Mouse (Mus musculus): ENCODE results near the gene Naa16. TPM values are rescaled to one million over a fixed set of nuclear protein-coding genes. Genes with fewer than 3 reads are reported as not detected.

The Naa16 gene
- polyA plus RNA-seq, 1 experiment: 11.2 TPM

DNA sequence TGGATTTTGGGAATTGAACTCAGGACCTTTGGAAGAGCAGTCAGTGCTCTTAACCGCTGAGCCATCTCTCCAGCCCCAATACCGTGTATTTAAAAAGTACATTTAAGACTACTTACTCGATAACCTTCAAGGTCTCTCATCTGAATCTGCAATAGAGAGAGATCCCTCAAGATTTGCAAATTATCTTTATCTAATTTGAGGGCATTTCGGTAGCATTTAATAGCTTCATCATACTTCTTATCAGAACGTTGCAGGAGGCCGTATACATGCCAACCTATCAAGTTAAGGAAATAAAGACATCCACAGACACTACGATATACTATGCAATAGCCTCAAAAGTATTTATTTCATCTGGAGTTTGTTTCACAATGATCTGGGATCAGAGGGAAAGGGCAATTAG lies 7.5 kb downstream of the Naa16 start:
- WGBS: 94% methylated on average over 7 of the region's 7 CpGs
- Histone ChIP-seq H3K27me3 (ENCODE audit: control insufficient read depth, insufficient read depth, low read length) (no peaks in the 10 kb centered on the region), H3K27ac (ENCODE audit: insufficient read depth, low read length) (no peak overlapping the region), H3K4me1 (ENCODE audit: control insufficient read depth, insufficient read depth, low read length) (no peaks in the 10 kb centered on the region), H3K4me3 (replicated peaks; ENCODE audit: insufficient read depth, low read depth, low read length) (no peak overlapping the region)
- no peak for DNase-seq
- TF ChIP-seq CTCF (IDR thresholded peaks at IDR 0.05; ENCODE audit: borderline replicate concordance, insufficient read depth, low read depth, low read length) (no peak), POLR2A (IDR thresholded peaks at IDR 0.05; ENCODE audit: borderline replicate concordance, insufficient read depth, low read length) (no peak)

DNA sequence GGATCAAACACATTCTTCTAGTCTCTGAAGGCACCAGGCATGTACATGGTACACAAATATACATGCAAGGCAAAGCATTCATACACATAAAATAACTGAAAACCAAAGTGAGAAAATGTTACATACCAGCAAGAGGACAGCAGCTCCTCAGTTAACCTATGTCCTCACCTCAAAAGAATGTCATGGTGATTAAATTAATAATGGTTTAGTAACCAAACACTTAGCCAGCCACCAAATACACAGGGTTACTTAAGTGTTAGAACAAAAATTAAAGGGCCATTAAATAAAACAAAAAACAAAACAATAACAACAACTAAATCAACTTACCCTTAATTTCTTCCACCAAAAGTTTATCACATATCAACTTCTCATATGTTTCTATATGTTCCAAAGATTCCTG lies 13.5 kb downstream of the Naa16 start:
- TF ChIP-seq POLR2A (IDR thresholded peaks at IDR 0.05; ENCODE audit: borderline replicate concordance, insufficient read depth, low read length) (no peak), CTCF (IDR thresholded peaks at IDR 0.05; ENCODE audit: borderline replicate concordance, insufficient read depth, low read depth, low read length) (no peak)
- H3K27ac ChIP-seq (ENCODE audit: insufficient read depth, low read length): no peak overlapping the region
- H3K27me3 ChIP-seq (ENCODE audit: control insufficient read depth, insufficient read depth, low read length): no peaks in the 10 kb centered on the region
- H3K4me1 ChIP-seq (ENCODE audit: control insufficient read depth, insufficient read depth, low read length): no peaks in the 10 kb centered on the region
- DNase-seq: no peak
- no peak overlapping the region for H3K4me3 ChIP-seq (replicated peaks; ENCODE audit: insufficient read depth, low read depth, low read length)

DNA sequence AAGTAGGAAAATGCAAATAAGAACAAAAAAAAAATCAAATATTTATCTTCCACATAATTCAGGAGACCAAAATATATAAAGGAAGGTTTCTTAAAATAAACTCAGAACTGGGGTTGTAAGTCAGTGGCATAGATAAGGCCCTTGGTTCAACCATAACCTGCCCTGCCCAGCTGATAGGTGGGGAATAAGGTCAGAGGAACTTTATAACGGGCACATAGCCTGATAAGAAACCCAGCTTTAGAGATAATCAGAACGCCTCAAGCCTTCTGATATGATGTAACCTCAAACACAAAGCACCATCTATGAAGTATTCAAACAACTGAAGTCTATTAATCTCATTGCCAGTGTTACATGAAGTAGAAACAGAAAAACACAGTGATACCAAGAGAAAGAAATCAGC lies 32.5 kb downstream of the Naa16 start:
- Histone ChIP-seq H3K27ac (ENCODE audit: insufficient read depth, low read length) (no peak overlapping the region), H3K4me1 (ENCODE audit: control insufficient read depth, insufficient read depth, low read length) (no peaks in the 10 kb centered on the region), H3K4me3 (replicated peaks; ENCODE audit: insufficient read depth, low read depth, low read length) (no peak overlapping the region), H3K27me3 (ENCODE audit: control insufficient read depth, insufficient read depth, low read length) (no peaks in the 10 kb centered on the region)
- TF ChIP-seq POLR2A (IDR thresholded peaks at IDR 0.05; ENCODE audit: borderline replicate concordance, insufficient read depth, low read length) (no peak), CTCF (IDR thresholded peaks at IDR 0.05; ENCODE audit: borderline replicate concordance, insufficient read depth, low read depth, low read length) (no peak)
- 91% methylated on average over 2 of the region's 2 CpGs for WGBS
- no peak for DNase-seq

DNA sequence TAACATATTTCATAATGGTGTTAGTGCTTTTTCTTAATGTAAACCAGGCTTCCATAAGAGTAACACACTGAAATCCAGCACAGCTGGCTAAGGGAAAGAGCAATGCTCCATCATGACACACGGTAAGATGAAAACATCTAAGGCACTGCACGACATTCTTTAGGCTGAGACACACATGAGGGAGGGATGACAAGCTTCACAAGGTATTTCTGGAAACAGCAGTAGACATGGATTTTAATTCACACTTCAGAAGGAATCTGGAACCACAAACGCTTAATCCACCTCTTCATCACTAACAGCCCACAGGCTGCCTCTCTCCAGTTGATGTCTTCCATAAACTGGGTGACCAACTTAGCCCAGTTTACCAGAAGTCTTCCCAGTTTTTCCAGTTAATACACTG lies 44.2 kb downstream of the Naa16 start:
- TF ChIP-seq POLR2A (IDR thresholded peaks at IDR 0.05; ENCODE audit: borderline replicate concordance, insufficient read depth, low read length) (no peak), CTCF (IDR thresholded peaks at IDR 0.05; ENCODE audit: borderline replicate concordance, insufficient read depth, low read depth, low read length) (no peak)
- Histone ChIP-seq H3K4me3 (replicated peaks; ENCODE audit: insufficient read depth, low read depth, low read length) (no peak overlapping the region), H3K4me1 (ENCODE audit: control insufficient read depth, insufficient read depth, low read length) (no peaks in the 10 kb centered on the region), H3K27me3 (ENCODE audit: control insufficient read depth, insufficient read depth, low read length) (no peaks in the 10 kb centered on the region), H3K27ac (ENCODE audit: insufficient read depth, low read length) (no peak overlapping the region)
- 83% methylated on average over 3 of the region's 3 CpGs for WGBS
- DNase-seq: no peak

DNA sequence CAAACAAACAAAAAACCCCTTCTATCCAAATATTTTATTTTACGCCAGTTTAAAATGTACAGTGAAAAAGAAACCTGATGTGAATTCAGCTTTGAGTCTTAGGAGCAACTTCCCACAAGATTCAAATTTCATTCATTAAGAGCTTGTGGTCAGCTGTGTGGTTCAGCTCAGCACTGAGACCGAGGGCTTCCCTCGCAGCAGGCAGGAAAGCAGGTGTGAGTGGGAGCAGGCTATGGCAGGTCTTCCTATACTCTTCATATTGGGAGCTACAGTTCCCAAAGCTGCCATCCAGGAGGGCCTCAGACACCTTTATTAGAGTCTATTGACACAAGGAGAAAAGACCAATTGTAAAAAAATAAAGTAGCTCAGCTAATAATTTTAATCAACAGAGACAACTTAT lies 55.0 kb downstream of the Naa16 start:
- no peak for DNase-seq
- H3K27ac ChIP-seq (ENCODE audit: insufficient read depth, low read length): no peak overlapping the region
- H3K27me3 ChIP-seq (ENCODE audit: control insufficient read depth, insufficient read depth, low read length): no peaks in the 10 kb centered on the region
- H3K4me3 ChIP-seq (replicated peaks; ENCODE audit: insufficient read depth, low read depth, low read length): no peak overlapping the region
- 93% methylated on average over 3 of the region's 3 CpGs for WGBS
- no peaks in the 10 kb centered on the region; the same call in 1 of the 2 replicates for H3K4me1 ChIP-seq (ENCODE audit: control insufficient read depth, insufficient read depth, low read length)
- TF ChIP-seq POLR2A (IDR thresholded peaks at IDR 0.05; ENCODE audit: borderline replicate concordance, insufficient read depth, low read length) (no peak), CTCF (IDR thresholded peaks at IDR 0.05; ENCODE audit: borderline replicate concordance, insufficient read depth, low read depth, low read length) (no peak)

DNA sequence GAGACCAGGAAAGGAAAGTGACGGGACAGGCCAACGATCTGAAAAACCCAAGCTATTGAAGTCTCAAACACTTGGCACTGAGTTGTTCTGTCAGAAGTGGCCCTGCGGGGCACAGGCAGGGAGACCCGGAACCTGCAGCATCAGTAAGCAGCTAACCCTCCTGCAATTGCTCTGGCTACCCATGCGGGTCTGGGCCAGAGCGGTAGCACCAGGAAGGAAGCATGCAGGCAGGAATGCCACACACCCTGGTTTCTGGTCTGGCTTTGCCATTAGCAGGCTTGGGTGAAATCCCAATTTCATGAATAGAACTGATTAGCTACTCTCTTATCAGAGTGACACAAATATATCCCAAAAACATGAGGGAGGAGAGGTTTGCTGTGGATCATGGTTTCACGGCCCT lies 58.6 kb downstream of the Naa16 start:
- TF ChIP-seq CTCF (IDR thresholded peaks at IDR 0.05; ENCODE audit: borderline replicate concordance, insufficient read depth, low read depth, low read length): no peak
- no peak for TF ChIP-seq POLR2A (IDR thresholded peaks at IDR 0.05; ENCODE audit: borderline replicate concordance, insufficient read depth, low read length)
- no peak for DNase-seq
- Histone ChIP-seq H3K4me3 (replicated peaks; ENCODE audit: insufficient read depth, low read depth, low read length) (no peak overlapping the region), H3K27ac (ENCODE audit: insufficient read depth, low read length) (no peak overlapping the region), H3K27me3 (ENCODE audit: control insufficient read depth, insufficient read depth, low read length) (no peaks in the 10 kb centered on the region), H3K4me1 (ENCODE audit: control insufficient read depth, insufficient read depth, low read length) (no peaks in the 10 kb centered on the region; the same call in 1 of the 2 replicates)
- 33% methylated on average over 7 of the region's 7 CpGs for WGBS

DNA sequence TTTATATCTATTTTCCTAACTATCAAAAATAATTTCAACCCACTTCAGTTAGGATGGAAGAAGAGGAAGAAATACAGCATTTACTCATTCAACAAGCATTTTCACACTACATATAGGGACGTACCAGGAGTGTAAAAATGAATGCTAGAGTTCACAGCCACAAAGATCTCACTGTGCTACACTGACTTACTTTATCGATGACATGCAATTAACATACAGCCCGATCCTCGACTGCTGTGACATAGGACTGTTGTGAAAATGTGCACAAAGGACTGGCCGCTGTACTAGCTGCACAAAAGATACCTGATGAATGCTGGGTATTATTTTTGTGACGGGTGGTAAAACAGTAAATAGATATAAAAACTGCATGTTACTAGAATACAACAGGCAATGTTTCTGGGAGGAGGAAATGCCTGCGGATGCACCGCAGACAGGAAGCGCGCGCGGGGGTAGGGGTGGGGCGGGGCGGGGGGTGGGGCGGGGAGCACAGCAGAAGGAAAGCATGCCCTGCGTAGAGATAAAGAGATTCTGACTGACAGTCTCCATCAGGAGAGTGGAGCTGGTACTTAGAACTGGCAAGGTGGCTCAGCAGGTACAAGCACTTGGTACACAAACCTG lies 59.5 kb downstream of the Naa16 start:
- Histone ChIP-seq H3K4me3 (replicated peaks; ENCODE audit: insufficient read depth, low read depth, low read length) (no peak overlapping the region), H3K27me3 (ENCODE audit: control insufficient read depth, insufficient read depth, low read length) (no peaks in the 10 kb centered on the region), H3K4me1 (ENCODE audit: control insufficient read depth, insufficient read depth, low read length) (no peaks in the 10 kb centered on the region; the same call in 1 of the 2 replicates), H3K27ac (ENCODE audit: insufficient read depth, low read length) (no peak overlapping the region)
- WGBS: 67% methylated on average over 16 of the region's 16 CpGs
- TF ChIP-seq POLR2A (IDR thresholded peaks at IDR 0.05; ENCODE audit: borderline replicate concordance, insufficient read depth, low read length): no peak
- TF ChIP-seq CTCF (IDR thresholded peaks at IDR 0.05; ENCODE audit: borderline replicate concordance, insufficient read depth, low read depth, low read length): no peak
- no peak for DNase-seq

DNA sequence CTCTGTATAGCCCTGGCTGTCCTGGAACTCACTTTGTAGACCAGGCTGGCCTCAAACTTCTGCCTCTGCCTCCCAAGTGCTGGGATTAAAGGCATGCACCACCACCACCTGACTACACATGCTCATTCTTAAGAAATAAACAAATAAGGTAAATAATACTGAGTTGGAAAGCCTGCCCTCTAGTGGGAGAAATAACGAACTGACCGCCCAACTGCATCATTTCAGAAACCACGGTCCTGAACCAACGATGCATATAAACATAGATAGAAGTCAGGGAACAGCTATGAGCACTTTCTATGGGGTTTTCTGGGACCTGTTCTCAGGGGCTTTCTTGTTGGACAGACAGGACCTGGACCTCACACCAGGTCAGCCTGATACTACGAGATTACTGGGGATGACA lies 63.5 kb downstream of the Naa16 start:
- TF ChIP-seq POLR2A (IDR thresholded peaks at IDR 0.05; ENCODE audit: borderline replicate concordance, insufficient read depth, low read length): no peak
- TF ChIP-seq CTCF (IDR thresholded peaks at IDR 0.05; ENCODE audit: borderline replicate concordance, insufficient read depth, low read depth, low read length): peak; percentile 55; the same call in 1 of the 2 replicates
- peaks cover 4% of the 10 kb centered on the region for H3K4me1 ChIP-seq (ENCODE audit: control insufficient read depth, insufficient read depth, low read length)
- peak; percentile 42 to 44 for DNase-seq
- H3K4me3 ChIP-seq (replicated peaks; ENCODE audit: insufficient read depth, low read depth, low read length): no peak overlapping the region
- 17% methylated on average over 5 of the region's 5 CpGs for WGBS
- no peaks in the 10 kb centered on the region for H3K27me3 ChIP-seq (ENCODE audit: control insufficient read depth, insufficient read depth, low read length)
- no peak overlapping the region for H3K27ac ChIP-seq (ENCODE audit: insufficient read depth, low read length)

Measured in cerebellum, adult 2 months (tissue).